ENCODE assay signal across 8 mouse cellular contexts in genomic region chr19:36083262-36084225, GRCm38 (mm10). TPM values are rescaled to one million over a fixed set of nuclear protein-coding genes. Genes with fewer than 3 reads are reported as not detected.
DNase-seq lines count a peak whose midpoint lies in the region; ATAC-seq lines count a peak whose summit lies in the region.

Rpp30 (plus strand) TSS chr19:36083716.

- WGBS in forebrain, embryonic 14.5 days: 2% methylated on average over 34 of the region's 34 CpGs
- 2% methylated on average over 34 of the region's 34 CpGs for WGBS in neural tube, embryonic 15.5 days

- H3K4me2 ChIP-seq in forebrain, embryonic 14.5 days (ENCODE audit: low read length): peak within 1 kb of the TSS; percentile 77
- peak within 1 kb of the TSS; percentile 90 for H3K4me2 ChIP-seq in neural tube, embryonic 15.5 days

- H3K4me1 ChIP-seq in forebrain, embryonic 14.5 days (ENCODE audit: control insufficient read depth, insufficient read depth, low read length): peaks cover 5% of the 10 kb centered on the region
- peaks cover 14% of the 10 kb centered on the region for H3K4me1 ChIP-seq in neural tube, embryonic 15.5 days

- H3K9me3 ChIP-seq in forebrain, embryonic 14.5 days (replicated peaks; ENCODE audit: control insufficient read depth, low read length): no peaks in the 10 kb centered on the region
- H3K9me3 ChIP-seq in neural tube, embryonic 15.5 days (replicated peaks): no peaks in the 10 kb centered on the region

- H3K36me3 ChIP-seq in forebrain, embryonic 14.5 days (ENCODE audit: control insufficient read depth, insufficient read depth, low read length): peaks cover 11% of the 10 kb centered on the region
- H3K36me3 ChIP-seq in neural tube, embryonic 15.5 days: peaks cover 10% of the 10 kb centered on the region

- intact Hi-C loops in heart, postnatal 14 days (cut with DNase I): loop anchor here (2.0 to 5.0 kb wide), 2 partner anchors 956 to 1091 kb away; no protein-coding TSS in a partner anchor

- H3K27ac ChIP-seq in forebrain, embryonic 14.5 days (ENCODE audit: low read depth, low read length): peak within 1 kb of the TSS; percentile 60; the same call in 1 of the 2 replicates
- H3K27ac ChIP-seq in neural tube, embryonic 15.5 days (replicated peaks): peak within 1 kb of the TSS; percentile 77

- ATAC-seq in forebrain, embryonic 14.5 days: peak; percentile 95
- ATAC-seq in neural tube, embryonic 15.5 days (ENCODE audit: low FRiP score): peak; percentile 97

- H3K4me3 ChIP-seq in forebrain, embryonic 14.5 days (ENCODE audit: low read depth, low read length): peak within 1 kb of the TSS; percentile 80
- peak within 1 kb of the TSS; percentile 84 for H3K4me3 ChIP-seq in neural tube, embryonic 15.5 days (replicated peaks)

- peak within 1 kb of the TSS; percentile 78 for H3K9ac ChIP-seq in forebrain, embryonic 14.5 days (ENCODE audit: low read length)
- peak within 1 kb of the TSS; percentile 73 for H3K9ac ChIP-seq in neural tube, embryonic 15.5 days (replicated peaks)

- H3K27me3 ChIP-seq in forebrain, embryonic 14.5 days (replicated peaks; ENCODE audit: control insufficient read depth, insufficient read depth, low read length): no peaks in the 10 kb centered on the region
- H3K27me3 ChIP-seq in neural tube, embryonic 15.5 days (replicated peaks): no peaks in the 10 kb centered on the region; the same call in 1 of the 2 replicates

- DNase-seq in ES-CJ7 (ENCODE audit: low read depth, low spot score): peak; percentile 90
- DNase-seq in cerebellum, adult 11 months: peak; percentile 79
- DNase-seq in forebrain, embryonic 14.5 days (ENCODE audit: low spot score): peak; percentile 97
- DNase-seq in heart, postnatal 14 days: peak; percentile 83 to 87
- peak; percentile 86 for DNase-seq in layer of hippocampus, adult 11-12 months (ENCODE audit: low spot score)
- DNase-seq in lung, adult 18-20 months: peak; percentile 83 to 88
- peak; percentile 89 for DNase-seq in testis, postnatal 14 days (ENCODE audit: low spot score)

RNA-seq across cellular contexts. Expression of gene Rpp30, which starts in this region (rescaled TPM):
- 89.6 and 104 TPM in 2 replicates for polyA plus RNA-seq in forebrain, embryonic 14.5 days (2014; fragmentation: Nextera tagmentation; extraction: Ambion mirVana)
- 10 to 100 TPM; 11.2 to 12.7 TPM for total RNA-seq in heart, postnatal 14 days (2021)
- polyA plus RNA-seq in neural tube, embryonic 15.5 days (2015; fragmentation: Nextera tagmentation; extraction: Ambion mirVana): 66.3 and 67.8 TPM in 2 replicates

Comparison
In these comparisons a context has a peak if more than half of its experiments do, and no peak if none do; other contexts are left out.
1. Peak in every context shown above with its lines: DNase-seq, ATAC-seq, H3K4me3 ChIP-seq and H3K27ac ChIP-seq.